Mouse (Mus musculus): ENCODE measurements around the gene St8sia2. TPM values are rescaled to one million over a fixed set of nuclear protein-coding genes. Genes with fewer than 3 reads are reported as not detected.

Gene St8sia2
- total RNA-seq, 2 experiments from 2014 or later, result 0.17 TPM; not detected in 1

- ATAC-seq (replicated peaks; ENCODE audit: poor library complexity), result no peak
Measured at GRCm38 (mm10) chr7:73890891-73891610, 122.4 kb downstream of the St8sia2 start.

GRCm38 (mm10) chr7:73890466-73890865, 123.0 kb downstream of the St8sia2 start:
- no peak for ATAC-seq (replicated peaks; ENCODE audit: poor library complexity)

All from megakaryocyte progenitor cell, adult 5-6 weeks (primary cell).